Mouse (Mus musculus): Measurements from ENCODE around the gene Gm39115.

GRCm38 (mm10) chr7:142178685-142179084 lies 42.9 kb upstream of the Gm39115 start:
- no peak for TF ChIP-seq POLR2A (IDR thresholded peaks at IDR 0.05; ENCODE audit: control insufficient read depth, extremely low read depth, insufficient read depth, low read length, poor library complexity)
- TF ChIP-seq CTCF (IDR thresholded peaks at IDR 0.05; ENCODE audit: borderline replicate concordance, control insufficient read depth, extremely low read depth, insufficient read depth, low read length, poor library complexity) = no peak

Data from thymus, adult 2 months (tissue).